Mouse (Mus musculus) spleen, embryonic (tissue): ENCODE measurements around the gene Prr19.

Experiments used
- CTCF ChIA-PET: fragments of 350-600 bp; sonication (Branson Sonifier 250); formaldehyde crosslinking; loops from one replicate; lab custom pipeline; 2022; lab: Charles Lee

Gene Prr19

GRCm38 (mm10) chr7:25290463-25290862 lies 10.7 kb upstream of the Prr19 start:
- CTCF ChIA-PET = no interaction called here

GRCm38 (mm10) chr7:25290911-25291310 lies 10.3 kb upstream of the Prr19 start:
- CTCF ChIA-PET = no interaction called here

GRCm38 (mm10) chr7:25292107-25292506 lies 9.1 kb upstream of the Prr19 start:
- CTCF ChIA-PET = no interaction called here

GRCm38 (mm10) chr7:25293191-25293739 lies 7.9 kb upstream of the Prr19 start:
- CTCF ChIA-PET = no interaction called here

GRCm38 (mm10) chr7:25294495-25294894 lies 6.7 kb upstream of the Prr19 start:
- CTCF ChIA-PET = no interaction called here

GRCm38 (mm10) chr7:25294960-25295722 lies 6.1 kb upstream of the Prr19 start:
- CTCF ChIA-PET = no interaction called here

- CTCF ChIA-PET = interaction anchor here (0.6 to 0.8 kb wide), 2 partner anchors 30 to 103 kb away, joined by 3 to 8 read pairs; no protein-coding TSS in a partner anchor
These were observed 4.2 kb upstream of the Prr19 start for GRCm38 (mm10) chr7:25296945-25297453.

GRCm38 (mm10) chr7:25297454-25298325 lies 3.5 kb upstream of the Prr19 start, which contains the start of gene Pafah1b3:
TSS of gene Pafah1b3 (minus strand) at chr7:25297986.
- CTCF ChIA-PET = interaction anchor here (0.6 to 0.8 kb wide), 2 partner anchors 29 to 103 kb away, joined by 3 to 8 read pairs; no protein-coding TSS in a partner anchor

- CTCF ChIA-PET = no interaction called here
These were observed 1.9 kb downstream of the Prr19 start for GRCm38 (mm10) chr7:25303003-25303684.

GRCm38 (mm10) chr7:25303685-25304006 lies 2.4 kb downstream of the Prr19 start:
- CTCF ChIA-PET = no interaction called here

GRCm38 (mm10) chr7:25305481-25305880 lies 4.3 kb downstream of the Prr19 start:
- CTCF ChIA-PET = no interaction called here

- CTCF ChIA-PET = interaction anchor here (0.6 kb wide), 1 partner anchor 40 kb away, joined by 5 read pairs; no protein-coding TSS in a partner anchor
These were observed 4.9 kb downstream of the Prr19 start, which contains the start of gene Tmem145 for GRCm38 (mm10) chr7:25305956-25306613. TSS of gene Tmem145 (plus strand) at chr7:25306106.

- CTCF ChIA-PET = interaction anchor here (0.6 kb wide), 1 partner anchor 40 kb away, joined by 5 read pairs; no protein-coding TSS in a partner anchor
These were observed 5.4 kb downstream of the Prr19 start for GRCm38 (mm10) chr7:25306614-25306996.

GRCm38 (mm10) chr7:25308702-25309318 lies 7.6 kb downstream of the Prr19 start:
- CTCF ChIA-PET = no interaction called here

- CTCF ChIA-PET = no interaction called here
These were observed 8.2 kb downstream of the Prr19 start for GRCm38 (mm10) chr7:25309425-25309824.

- CTCF ChIA-PET = no interaction called here
These were observed 10.0 kb downstream of the Prr19 start for GRCm38 (mm10) chr7:25311193-25311592.

GRCm38 (mm10) chr7:25313325-25313724 lies 12.1 kb downstream of the Prr19 start:
- CTCF ChIA-PET = interaction anchor here (0.6 kb wide), 1 partner anchor 17 kb away, joined by 3 read pairs; no protein-coding TSS in a partner anchor

GRCm38 (mm10) chr7:25314606-25315305 lies 13.5 kb downstream of the Prr19 start:
- CTCF ChIA-PET = interaction anchor here (0.6 kb wide), 1 partner anchor 76 kb away, joined by 11 read pairs; no protein-coding TSS in a partner anchor

- CTCF ChIA-PET = no interaction called here
These were observed 14.3 kb downstream of the Prr19 start for GRCm38 (mm10) chr7:25315306-25316041.
